Mouse (Mus musculus) mouse trophoblast stem cell (cell line): Measurements from ENCODE around the gene Cdcp1.

Experiments used
- in situ Hi-C, 2 experiments: fragments of 300-500 bp; cut with MseI, MboI; formaldehyde crosslinking; loops; 2 replicates in 1 of 2; 3 replicates in 1 of 2; pipeline ENCODE4 v1.15.1; 2025

Gene Cdcp1

DNA sequence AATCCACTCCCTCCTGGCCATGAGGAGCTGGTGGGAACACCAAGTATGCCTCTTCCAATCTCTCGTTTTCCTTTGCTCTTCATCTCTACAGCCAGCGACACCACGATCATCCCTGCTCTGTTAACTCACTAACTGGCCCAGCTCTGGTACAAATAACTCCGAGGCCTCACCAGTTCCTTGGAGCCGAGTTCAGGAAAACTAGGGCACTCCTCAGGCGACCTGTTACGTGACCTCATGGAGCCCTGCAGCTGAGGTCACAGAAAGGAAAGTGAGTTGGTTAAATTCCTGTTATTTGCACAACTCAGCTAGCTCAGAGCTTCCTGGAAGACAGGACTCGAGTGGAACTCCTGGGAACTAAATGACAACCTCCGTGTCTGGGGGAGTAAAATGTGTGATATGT lies 2.5 kb downstream of the Cdcp1 start:
- in situ Hi-C loops = no loop called here

DNA sequence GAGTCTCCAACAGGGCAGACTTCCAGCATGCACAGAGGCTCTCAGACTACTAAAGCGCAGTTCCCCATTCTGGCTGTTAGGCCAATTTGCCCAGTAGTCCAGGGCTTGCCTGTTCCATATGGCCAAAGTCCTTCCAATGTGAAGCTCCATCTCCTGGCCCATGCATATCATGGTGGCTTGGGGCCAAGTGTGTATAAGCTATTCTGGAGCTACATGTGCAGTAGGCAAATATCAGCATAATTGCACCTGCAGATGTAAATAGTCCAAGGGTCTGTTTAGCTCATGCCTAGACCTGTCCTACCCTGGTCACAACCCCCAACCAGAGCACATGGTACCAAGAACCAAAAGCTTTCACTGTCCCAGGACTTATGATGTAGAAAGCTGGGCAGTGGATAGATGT lies 7.9 kb downstream of the Cdcp1 start:
- in situ Hi-C loops = no loop called here

DNA sequence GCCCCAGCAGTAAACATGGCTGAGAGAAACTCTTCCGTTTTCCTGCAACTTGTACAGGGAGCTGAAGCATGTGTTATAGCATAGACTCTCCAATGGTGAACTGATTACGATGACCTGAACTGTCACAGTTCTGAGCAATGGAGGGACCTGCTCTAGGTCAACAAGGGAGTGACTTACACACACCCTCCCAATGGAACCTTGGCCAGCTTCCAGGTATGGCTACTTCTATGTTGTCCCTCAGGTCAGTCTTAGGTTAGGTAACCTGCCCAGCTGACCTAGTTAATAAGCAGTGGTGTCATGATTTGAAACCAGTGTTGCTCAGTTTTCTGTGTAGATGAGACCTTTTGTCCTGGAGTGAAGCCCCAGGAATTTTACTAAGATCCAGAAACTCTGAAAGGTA lies 8.9 kb downstream of the Cdcp1 start:
- in situ Hi-C loops = no loop called here

- in situ Hi-C loops = no loop called here
These were observed 9.3 kb downstream of the Cdcp1 start for GRCm38 (mm10) chr9:123206526-123206925.

DNA sequence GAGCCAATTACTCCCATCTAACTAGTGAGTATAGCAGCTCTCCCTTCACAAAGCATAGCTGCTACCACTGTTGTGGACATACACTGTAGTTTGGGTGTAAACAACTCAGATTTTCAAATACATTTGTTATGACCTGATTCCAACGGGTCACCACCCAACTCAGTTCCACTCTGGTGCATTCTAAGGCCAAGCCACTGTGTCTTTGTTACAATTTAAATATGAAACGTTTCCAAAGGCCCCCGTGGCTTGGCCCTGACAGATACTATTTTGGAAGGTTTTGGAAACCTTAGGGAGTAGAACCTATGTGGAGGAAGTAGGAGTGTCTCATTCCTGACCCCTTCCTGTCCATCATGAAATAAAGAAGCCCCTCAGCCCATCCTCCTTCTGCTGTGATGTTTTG lies 15.7 kb downstream of the Cdcp1 start:
- in situ Hi-C loops = no loop called here

DNA sequence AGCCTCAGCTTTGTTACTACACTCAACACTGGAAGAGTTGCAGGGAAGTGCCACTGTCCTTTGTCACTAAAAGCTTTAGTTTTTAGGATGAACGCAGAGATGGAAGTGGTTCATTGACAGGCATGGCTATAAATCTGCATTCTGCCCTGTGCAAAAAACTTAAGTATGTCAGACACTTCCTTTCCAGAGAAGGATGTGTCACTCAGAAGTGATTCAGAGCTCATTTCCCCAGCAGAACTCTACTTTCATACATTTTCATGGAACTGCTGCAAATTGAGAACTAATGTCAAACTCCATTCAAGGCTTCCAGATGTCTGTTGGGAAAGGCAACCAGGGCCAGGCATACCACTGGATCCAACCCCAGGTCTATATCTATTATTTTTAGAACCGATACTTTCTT lies 27.6 kb downstream of the Cdcp1 start:
- in situ Hi-C loops = no loop called here

DNA sequence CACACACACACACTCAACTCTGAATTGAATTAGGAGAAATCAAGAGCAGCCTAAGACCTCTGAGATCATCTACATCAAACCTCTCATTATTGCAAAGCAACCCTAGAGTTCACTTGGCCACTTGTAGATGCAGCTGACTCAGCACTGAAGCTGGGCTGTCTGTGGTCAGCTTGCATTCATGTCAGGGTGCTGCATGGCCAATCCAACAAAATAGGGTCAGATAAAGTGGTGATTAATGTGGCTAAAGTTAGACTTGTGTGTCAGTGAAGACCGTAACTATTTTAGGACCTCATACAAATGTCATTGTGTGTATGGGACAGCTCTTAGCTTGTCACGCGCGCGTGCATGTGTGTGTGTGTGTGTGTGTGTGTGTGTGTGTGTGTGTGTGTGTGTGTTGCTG lies 28.2 kb downstream of the Cdcp1 start:
- in situ Hi-C loops = no loop called here

- in situ Hi-C loops = no loop called here
These were observed 29.7 kb downstream of the Cdcp1 start for GRCm38 (mm10) chr9:123186151-123186550.

DNA sequence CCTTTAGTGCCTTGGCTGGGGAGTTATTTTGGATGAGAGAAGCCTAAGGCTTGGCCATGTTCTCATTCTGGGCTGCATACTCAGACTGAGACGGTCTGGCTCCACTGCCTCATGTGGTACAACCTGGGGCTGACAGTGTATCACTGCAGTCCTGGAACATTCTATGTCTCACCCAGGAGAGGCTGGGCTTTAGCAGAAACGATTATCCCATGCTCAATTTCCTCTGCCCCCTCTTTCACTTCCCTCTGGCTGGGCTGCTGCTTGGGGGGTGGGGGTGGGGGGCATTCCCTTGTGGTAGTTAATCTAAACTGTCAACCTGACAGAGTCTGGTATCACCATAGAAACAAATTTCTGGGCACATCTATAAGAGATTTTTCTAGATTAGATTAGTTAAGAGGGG lies 30.3 kb downstream of the Cdcp1 start:
- in situ Hi-C loops = no loop called here

DNA sequence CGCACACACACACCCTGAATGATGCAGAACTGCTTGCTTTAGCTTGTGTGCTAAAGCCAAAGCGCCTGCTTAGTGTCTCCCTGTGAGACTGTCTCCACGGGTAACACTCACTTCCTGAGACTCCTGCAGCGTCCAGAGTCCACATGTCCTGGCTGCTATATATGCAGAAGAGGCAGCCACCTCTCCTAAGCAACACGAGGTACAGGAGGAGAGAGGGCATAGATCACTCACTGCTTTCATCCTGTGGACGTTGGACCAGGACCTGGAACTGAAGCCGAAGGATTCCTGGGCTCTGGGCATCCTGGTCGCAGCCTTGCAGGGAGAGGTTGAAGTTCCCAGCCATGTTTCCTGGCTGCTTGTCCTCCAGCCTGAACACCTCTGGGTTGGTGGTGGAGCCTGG lies 32.6 kb downstream of the Cdcp1 start:
- in situ Hi-C loops = no loop called here

GRCm38 (mm10) chr9:123180003-123180402 lies 35.8 kb downstream of the Cdcp1 start:
- in situ Hi-C loops = no loop called here

DNA sequence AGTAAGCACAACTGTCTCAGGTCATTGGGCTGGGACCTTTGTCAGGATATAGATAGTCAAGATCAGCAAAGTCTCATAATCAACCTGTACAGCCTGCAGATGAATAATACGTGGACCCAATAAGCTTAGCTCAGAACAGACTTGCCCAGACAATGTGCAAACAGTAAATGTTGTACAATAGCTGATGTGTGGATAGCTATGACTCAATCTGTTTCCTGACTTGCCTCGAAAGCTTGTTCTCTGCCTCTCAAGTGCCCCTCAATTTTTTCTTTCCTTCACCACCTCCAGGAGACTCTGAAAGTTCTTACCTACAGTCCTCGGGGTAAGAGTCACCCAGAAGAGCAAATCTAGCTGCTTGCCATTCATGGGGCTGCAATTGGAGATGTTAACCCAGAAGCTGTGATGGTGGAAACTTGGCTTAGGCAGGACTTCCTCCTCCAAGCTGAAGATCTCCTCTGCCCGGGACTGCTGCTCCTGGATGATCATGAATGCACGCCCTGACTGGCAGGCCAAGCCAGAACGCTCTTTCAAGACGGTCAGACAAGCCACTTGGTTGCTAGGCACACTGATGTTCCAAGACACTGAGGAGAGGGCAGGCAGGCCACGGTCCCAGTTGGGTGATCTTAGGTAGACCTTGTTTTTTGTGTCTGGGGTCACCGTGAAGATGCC lies 38.3 kb downstream of the Cdcp1 start:
- in situ Hi-C loops = no loop called here

GRCm38 (mm10) chr9:123174356-123174755 lies 41.5 kb downstream of the Cdcp1 start:
- in situ Hi-C loops = no loop called here

DNA sequence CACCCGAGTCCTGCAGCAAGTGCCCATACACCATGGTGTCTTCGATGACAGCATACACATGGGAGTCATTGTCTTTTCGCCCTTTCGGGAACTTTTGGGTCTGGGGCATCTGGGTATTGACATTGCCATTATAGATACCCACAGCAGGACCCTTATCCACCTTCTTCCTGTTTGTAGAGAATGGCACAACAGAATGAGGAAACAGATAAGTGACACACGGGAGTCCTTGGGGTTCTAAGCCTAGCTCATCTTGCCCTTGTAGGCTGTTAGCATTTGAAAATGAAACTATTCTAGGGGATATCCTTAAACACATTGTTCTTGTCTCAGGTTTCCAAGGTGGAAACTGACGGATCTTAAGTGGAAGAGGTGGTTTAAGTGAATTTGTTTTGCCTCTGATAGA lies 42.1 kb downstream of the Cdcp1 start:
- in situ Hi-C loops = no loop called here

DNA sequence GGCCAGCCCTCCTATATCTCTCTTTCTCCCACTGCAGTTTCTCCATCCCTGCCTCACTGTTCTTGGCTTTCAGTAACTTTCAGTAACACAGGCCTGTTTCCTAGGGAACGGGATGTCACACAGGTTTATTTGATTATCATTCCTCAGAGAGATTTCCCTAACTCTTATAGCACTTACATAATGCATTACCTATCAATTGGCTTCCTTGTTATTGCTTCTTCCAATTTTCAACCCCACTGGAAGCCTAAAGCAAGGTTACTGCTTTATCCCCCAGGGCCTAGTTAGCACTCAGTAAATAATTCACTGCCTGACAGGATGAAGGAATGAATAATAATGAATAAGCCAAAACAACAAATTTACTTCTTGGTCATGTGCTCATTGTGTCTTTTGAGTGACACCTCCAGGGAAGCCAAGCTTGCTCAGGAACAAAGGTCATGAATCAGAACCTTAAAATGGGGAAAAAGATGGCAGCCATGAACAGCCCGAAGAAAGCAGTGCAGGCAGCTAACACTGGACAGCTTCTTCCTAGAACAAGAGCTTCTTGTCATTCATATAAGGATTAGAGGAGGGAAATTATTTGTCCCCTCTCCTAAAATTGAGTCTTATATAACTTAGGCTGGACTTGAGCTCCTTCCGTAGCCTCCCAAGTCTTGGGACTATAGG lies 49.9 kb downstream of the Cdcp1 start:
- in situ Hi-C loops = no loop called here

- in situ Hi-C loops = no loop called here
These were observed 52.7 kb downstream of the Cdcp1 start for GRCm38 (mm10) chr9:123162985-123163694.

DNA sequence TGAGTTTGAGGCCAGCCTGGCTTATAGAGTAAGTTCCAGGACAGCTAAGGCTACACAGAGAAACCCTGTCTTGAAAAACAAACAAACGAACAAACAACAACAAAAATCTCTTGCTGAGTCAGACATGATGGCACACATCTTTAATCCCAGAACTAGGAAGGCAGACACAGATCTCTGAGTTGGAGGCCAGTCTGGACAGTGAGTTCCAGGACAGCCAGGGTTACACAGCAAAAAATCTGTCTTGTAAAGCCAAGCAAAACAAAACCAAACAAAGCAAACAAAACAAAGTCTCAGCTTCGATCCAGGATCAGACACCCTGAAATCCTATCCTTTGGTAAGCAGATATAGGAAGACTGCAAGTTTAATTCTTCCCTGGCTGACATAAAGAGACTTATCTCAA lies 54.0 kb downstream of the Cdcp1 start:
- in situ Hi-C loops = no loop called here

GRCm38 (mm10) chr9:123159330-123159729 lies 56.5 kb downstream of the Cdcp1 start:
- in situ Hi-C loops = loop anchor here (5.0 to 10.0 kb wide), 3 partner anchors 93 to 285 kb away; no protein-coding TSS in a partner anchor

DNA sequence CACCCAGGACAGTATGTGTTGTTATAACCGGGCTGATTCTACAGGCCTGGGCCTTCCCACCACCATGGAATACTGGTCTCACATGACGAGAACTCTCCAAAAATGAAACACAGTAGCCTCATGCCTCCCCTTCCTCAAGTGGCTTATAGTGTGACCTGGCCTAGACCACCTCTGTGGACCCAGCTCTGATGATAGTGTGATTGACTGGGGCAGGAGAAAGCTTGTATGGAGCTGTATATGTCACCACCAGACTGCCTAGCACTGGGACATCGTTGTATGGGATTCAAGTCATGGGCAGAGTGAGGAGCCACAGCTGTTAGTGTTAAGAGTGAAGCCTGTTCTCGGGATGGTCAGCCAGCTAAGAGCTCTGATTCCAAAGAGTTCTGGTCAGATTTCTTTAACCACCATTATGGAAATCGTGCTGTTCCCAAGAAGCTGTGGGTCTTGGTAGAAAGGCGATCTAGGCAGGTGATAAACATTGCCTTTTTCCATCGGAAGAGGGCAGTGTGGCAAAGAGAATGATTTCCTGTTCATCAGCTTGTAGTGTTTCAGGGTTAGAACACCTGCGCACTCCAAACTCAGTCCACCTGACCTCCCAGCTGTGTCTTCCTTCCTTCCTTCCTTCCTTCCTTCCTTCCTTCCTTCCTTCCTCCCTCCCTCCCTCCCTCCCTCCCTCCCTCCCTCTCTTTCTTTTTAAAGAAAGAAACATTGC lies 57.6 kb downstream of the Cdcp1 start:
- in situ Hi-C loops = loop anchor here (5.0 to 10.0 kb wide), 3 partner anchors 94 to 287 kb away; no protein-coding TSS in a partner anchor

DNA sequence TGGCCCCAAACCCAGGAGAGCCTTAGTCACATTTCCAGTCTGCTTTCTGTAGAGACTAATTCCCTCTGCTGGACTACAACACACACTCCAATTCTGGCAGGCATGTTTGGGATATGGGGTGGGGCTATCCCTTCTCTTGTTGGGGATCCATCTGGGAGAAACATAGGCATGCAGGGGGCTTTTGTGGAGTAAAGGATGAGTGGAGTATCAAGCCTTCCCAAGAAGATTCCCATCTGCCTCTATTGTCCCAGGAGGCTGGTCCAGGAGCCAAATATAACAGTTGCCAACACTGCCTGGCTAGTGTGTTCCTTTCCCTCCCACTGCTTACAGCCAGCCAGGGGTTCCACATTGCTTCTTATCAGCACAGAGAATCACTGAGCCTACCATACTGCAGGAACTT lies 58.1 kb downstream of the Cdcp1 start:
- in situ Hi-C loops = loop anchor here (5.0 to 10.0 kb wide), 3 partner anchors 95 to 287 kb away; no protein-coding TSS in a partner anchor

GRCm38 (mm10) chr9:123156910-123157361 lies 58.9 kb downstream of the Cdcp1 start:
- in situ Hi-C loops = loop anchor here (5.0 to 10.0 kb wide), 3 partner anchors 95 to 288 kb away; no protein-coding TSS in a partner anchor

- in situ Hi-C loops = loop anchor here (10.0 kb wide), 1 partner anchor 292 kb away; no protein-coding TSS in a partner anchor
These were observed 62.7 kb downstream of the Cdcp1 start for GRCm38 (mm10) chr9:123153121-123153520.
